Mouse (Mus musculus) lung, embryonic 15.5 days (tissue): Measurements from ENCODE around the gene Nfam1. TPM values are rescaled to one million over a fixed set of nuclear protein-coding genes. Genes with fewer than 3 reads are reported as not detected.

Source experiments
- ATAC-seq: fragments of 200-750 bp; cut with Nextera tagmentation; 2 replicates; pipeline ENCODE4 v1.8.0; 2017; ENCODE audit warnings: moderate number of reproducible peaks, borderline replicate concordance; ENCODE audit not compliant: low FRiP score, low TSS enrichment; ENCODE audit errors: extremely low read depth
- H3K27ac ChIP-seq: fragments of 300-500 bp; sonication (generic); 2 replicates; pipeline ENCODE4 v1.5.1; 2015; ENCODE audit warnings: moderate library complexity, mild to moderate bottlenecking, inconsistent platforms
- H3K27me3 ChIP-seq: fragments of 300-500 bp; sonication (generic); 2 replicates; pipeline ENCODE4 v1.6.1; 2015; ENCODE audit warnings: inconsistent platforms
- H3K36me3 ChIP-seq: fragments of 300-500 bp; sonication (generic); 2 replicates; pipeline ENCODE4 v1.6.1; 2015; ENCODE audit warnings: inconsistent platforms
- H3K4me1 ChIP-seq: fragments of 300-500 bp; sonication (generic); 2 replicates; pipeline ENCODE4 v1.6.1; 2015; ENCODE audit warnings: inconsistent platforms
- H3K4me2 ChIP-seq: fragments of 300-500 bp; sonication (generic); 2 replicates; pipeline ENCODE4 v1.6.1; 2015; ENCODE audit warnings: inconsistent platforms, mild to moderate bottlenecking, moderate library complexity
- H3K4me3 ChIP-seq: fragments of 300-500 bp; sonication (generic); 2 replicates; pipeline ENCODE4 v1.5.1; 2015; ENCODE audit warnings: mild to moderate bottlenecking, inconsistent platforms
- H3K9ac ChIP-seq: fragments of 300-500 bp; sonication (generic); 2 replicates; pipeline ENCODE4 v1.6.1; 2015; ENCODE audit warnings: inconsistent platforms
- H3K9me3 ChIP-seq: fragments of 300-500 bp; sonication (generic); 2 replicates; pipeline ENCODE4 v1.6.1; 2016; ENCODE audit warnings: inconsistent platforms
- WGBS: fragments of 180-500 bp; shearing (Covaris S2); methylation state at CpG from one replicate; pipeline ENCODE4 v1.1.7; 2015; 5-methylcytosine and 5-hydroxymethylcytosine counted together
- polyA plus RNA-seq: library from polyadenylated mRNA; unstranded; fragments of >200 nt; fragmentation: Nextera tagmentation; extraction: Ambion mirVana; gene quantifications from 2 replicates; pipeline ENCODE4 v1.2.1, GENCODE M21; 2015

The Nfam1 gene
- polyA plus RNA-seq, 1 experiment from 2014 or later: 3.5 TPM

DNA sequence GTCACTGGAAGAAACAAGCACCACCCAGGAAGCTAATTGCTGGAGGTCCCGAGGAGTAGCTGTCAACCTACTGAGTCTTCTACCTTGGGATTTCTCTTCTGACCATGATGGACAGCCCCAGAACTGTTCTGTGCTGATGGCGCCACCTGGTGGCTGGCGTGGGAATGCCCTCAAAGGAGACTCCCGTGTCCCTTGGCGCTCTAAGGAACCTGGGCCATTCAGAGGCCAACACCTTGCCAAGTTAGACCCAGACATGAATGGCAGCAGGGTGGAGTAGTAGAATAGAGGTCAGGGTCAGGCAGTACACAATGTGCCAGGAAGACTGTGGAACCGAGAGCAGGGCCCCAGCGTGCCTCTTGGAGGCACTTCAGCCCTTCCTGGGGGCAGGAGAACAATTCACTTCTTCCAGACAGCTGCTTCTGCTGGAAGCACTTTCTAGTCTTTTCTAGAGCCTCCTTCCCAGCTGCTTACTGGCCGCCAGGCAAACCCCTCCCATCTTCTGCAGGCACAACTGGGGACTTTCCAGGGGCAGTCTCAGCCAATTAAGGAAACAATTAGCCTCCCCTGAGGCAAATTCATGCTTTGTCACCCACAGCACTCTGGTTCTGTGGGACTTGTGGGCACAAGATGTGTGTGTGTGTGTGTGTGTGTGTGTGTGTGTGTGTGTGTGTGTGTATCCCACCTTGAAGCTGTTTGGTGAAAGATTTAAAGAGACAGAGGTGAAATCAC is 4.8 kb upstream of the Nfam1 start:
- Histone ChIP-seq H3K27me3 (0 out of 2 replicates have a peak, but pooled peaks cover 21% of the 10 kb centered on the region), H3K4me3 (no peak overlapping the region), H3K4me2 (no peak overlapping the region), H3K9ac (no peak overlapping the region), H3K4me1 (peaks cover 60% of the 10 kb centered on the region), H3K36me3 (no peaks in the 10 kb centered on the region), H3K9me3 (no peaks in the 10 kb centered on the region), H3K27ac (peak overlapping the region; percentile 8; the same call in 1 of the 2 replicates)
- 1% methylated on average over 8 of the region's 8 CpGs for WGBS
- ATAC-seq: peak; percentile 39

- Histone ChIP-seq H3K27me3 (0 out of 2 replicates have a peak, but pooled peaks cover 21% of the 10 kb centered on the region), H3K27ac (no peak overlapping the region), H3K9ac (no peak overlapping the region), H3K36me3 (no peaks in the 10 kb centered on the region), H3K4me3 (no peak overlapping the region), H3K9me3 (no peaks in the 10 kb centered on the region), H3K4me2 (no peak overlapping the region), H3K4me1 (peaks cover 59% of the 10 kb centered on the region)
- no peak for ATAC-seq
- 50% methylated on average over 14 of the region's 14 CpGs for WGBS
Measured at GRCm38 (mm10) chr15:83036900-83037519, 3.9 kb upstream of the Nfam1 start.

- no peak overlapping the region for H3K9ac ChIP-seq
- no peak overlapping the region for H3K4me2 ChIP-seq
- no peaks in the 10 kb centered on the region for H3K36me3 ChIP-seq
- no peak overlapping the region for H3K4me3 ChIP-seq
- no peak for ATAC-seq
- H3K27ac ChIP-seq: no peak overlapping the region
- WGBS: 54% methylated on average over 7 of the region's 7 CpGs
- H3K27me3 ChIP-seq: 0 out of 2 replicates have a peak, but pooled peaks cover 21% of the 10 kb centered on the region
- peaks cover 54% of the 10 kb centered on the region for H3K4me1 ChIP-seq
- H3K9me3 ChIP-seq: no peaks in the 10 kb centered on the region
Measured at GRCm38 (mm10) chr15:83036089-83036488, 3.0 kb upstream of the Nfam1 start.

- Histone ChIP-seq H3K4me3 (no peak overlapping the region), H3K9ac (no peak overlapping the region), H3K4me1 (peaks cover 52% of the 10 kb centered on the region), H3K27ac (no peak overlapping the region), H3K27me3 (0 out of 2 replicates have a peak, but pooled peaks cover 21% of the 10 kb centered on the region), H3K4me2 (peak overlapping the region; percentile 6; the same call in 1 of the 2 replicates), H3K9me3 (no peaks in the 10 kb centered on the region), H3K36me3 (no peaks in the 10 kb centered on the region)
- WGBS: 9% methylated on average over 17 of the region's 17 CpGs
- ATAC-seq: no peak
Measured at GRCm38 (mm10) chr15:83034275-83034977, 1.3 kb upstream of the Nfam1 start.

DNA sequence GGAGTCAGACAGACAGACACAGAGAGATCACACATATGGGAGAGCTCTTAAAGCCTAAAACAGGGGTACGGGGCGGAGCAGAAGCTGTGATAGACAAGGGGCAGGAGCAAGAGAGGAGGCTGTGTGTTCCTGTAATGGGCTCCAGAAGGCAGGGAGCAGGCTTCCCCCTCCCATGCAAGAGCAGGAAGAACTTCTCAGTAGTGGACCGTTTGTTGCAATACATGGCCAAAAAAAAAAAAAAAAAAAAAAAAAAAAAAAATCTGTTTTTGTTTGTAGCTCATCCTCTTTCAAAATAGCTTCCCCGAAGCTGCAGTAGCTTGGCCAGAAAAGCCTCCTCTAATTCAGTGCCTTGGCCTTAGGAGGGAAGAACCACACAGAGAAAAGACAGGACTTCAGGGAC is 2.2 kb downstream of the Nfam1 start:
- H3K36me3 ChIP-seq: no peaks in the 10 kb centered on the region
- no peak overlapping the region for H3K4me3 ChIP-seq
- peak overlapping the region; percentile 52; the same call in 1 of the 2 replicates for H3K27ac ChIP-seq
- no peak overlapping the region for H3K9ac ChIP-seq
- peaks cover 40% of the 10 kb centered on the region for H3K4me1 ChIP-seq
- no peak overlapping the region for H3K4me2 ChIP-seq
- no peaks in the 10 kb centered on the region for H3K9me3 ChIP-seq
- 54% methylated on average over 4 of the region's 4 CpGs for WGBS
- no peak for ATAC-seq
- 0 out of 2 replicates have a peak, but pooled peaks cover 20% of the 10 kb centered on the region for H3K27me3 ChIP-seq

DNA sequence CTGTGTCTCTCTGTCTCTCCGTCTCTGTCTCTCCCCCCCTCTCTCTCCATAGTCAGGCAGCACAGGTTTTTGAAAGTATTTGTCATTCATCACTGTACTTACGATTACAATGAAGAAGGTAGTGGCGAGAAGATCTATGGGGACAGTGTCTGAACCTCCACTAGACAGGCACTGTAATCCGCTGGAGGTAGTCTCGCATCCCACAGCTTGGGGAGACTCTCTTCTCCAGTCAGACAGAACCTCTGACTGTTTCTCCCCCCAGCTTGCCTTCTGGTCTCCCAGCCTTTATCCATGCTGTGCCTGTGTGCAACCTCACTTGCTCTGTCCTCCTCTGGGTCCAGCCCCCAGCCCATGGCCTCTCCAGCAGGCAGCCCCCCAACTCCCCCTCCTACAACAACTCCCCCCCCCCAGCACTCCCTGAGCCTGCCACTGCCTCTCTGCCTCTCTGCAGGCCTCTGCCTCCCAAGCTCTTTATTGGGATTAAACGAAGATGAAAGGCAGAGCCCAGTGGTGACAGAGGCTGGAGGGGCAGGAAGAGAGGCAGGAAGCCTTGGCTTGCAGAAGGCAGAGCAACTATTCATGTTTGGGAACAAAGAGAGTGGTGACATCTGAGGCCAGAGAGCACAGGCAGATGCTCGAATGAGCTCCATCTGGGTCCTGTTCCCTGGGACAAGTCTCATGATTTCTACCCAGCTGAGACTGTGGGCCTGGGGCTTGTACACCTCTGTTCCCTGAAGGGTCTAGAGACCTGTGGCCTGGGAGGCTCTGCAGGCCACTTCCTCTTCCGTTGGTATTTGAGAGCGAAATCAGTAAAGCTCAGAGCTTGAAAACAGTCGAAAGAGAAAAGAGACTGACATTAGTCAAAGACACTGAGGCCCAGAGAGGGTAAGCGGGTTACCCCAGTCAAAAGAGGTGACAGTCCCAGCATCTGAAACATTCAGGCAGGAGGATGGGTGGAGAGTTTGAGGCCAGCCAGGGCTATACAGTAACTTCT is 3.1 kb downstream of the Nfam1 start:
- 0 out of 2 replicates have a peak, but pooled peaks cover 12% of the 10 kb centered on the region for H3K27me3 ChIP-seq
- no peak overlapping the region for H3K9ac ChIP-seq
- no peak overlapping the region for H3K4me2 ChIP-seq
- WGBS: 52% methylated on average over 11 of the region's 11 CpGs
- peaks cover 43% of the 10 kb centered on the region for H3K4me1 ChIP-seq
- peak; percentile 23; the same call in 1 of the 2 replicates for ATAC-seq
- peak overlapping the region; percentile 52 for H3K27ac ChIP-seq
- H3K36me3 ChIP-seq: no peaks in the 10 kb centered on the region
- no peak overlapping the region for H3K4me3 ChIP-seq
- H3K9me3 ChIP-seq: no peaks in the 10 kb centered on the region

DNA sequence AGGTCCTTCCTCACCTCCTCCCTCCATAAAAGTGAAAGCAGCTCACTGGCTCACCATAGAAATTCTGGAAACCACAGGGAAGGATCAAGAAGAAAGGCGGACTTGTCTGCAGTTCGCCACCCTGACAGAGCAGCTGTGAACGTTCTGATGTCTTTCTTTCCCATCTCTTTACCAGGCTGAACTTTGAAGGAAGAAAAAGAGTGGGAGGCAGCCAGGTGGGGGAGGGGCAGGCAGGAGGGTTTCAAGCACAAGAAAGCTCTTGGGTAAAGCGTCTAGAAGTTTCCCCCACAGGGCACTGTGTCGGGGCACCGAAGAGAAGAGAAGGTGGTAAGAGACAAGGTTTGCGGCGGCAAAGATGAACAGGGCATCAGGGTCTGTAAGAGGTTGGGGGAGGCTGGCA is 7.0 kb downstream of the Nfam1 start:
- ATAC-seq: no peak

GRCm38 (mm10) chr15:83025041-83025760 is 7.9 kb downstream of the Nfam1 start:
- no peaks in the 10 kb centered on the region; the same call in 1 of the 2 replicates for H3K27me3 ChIP-seq
- H3K9me3 ChIP-seq: no peaks in the 10 kb centered on the region
- 11% methylated on average over 25 of the region's 25 CpGs for WGBS
- no peak overlapping the region for H3K4me3 ChIP-seq
- H3K4me2 ChIP-seq: peak overlapping the region; percentile 12
- H3K36me3 ChIP-seq: no peaks in the 10 kb centered on the region
- peaks cover 23% of the 10 kb centered on the region for H3K4me1 ChIP-seq
- H3K27ac ChIP-seq: no peak overlapping the region
- peak; percentile 70; the same call in 1 of the 2 replicates for ATAC-seq
- H3K9ac ChIP-seq: 0 out of 2 replicates have a peak overlapping the region, but pooled peaks have one; percentile 8

More for the DNA sequence above, 7.0 kb downstream of the Nfam1 start:
- Histone ChIP-seq H3K4me1 (peaks cover 29% of the 10 kb centered on the region), H3K36me3 (no peaks in the 10 kb centered on the region), H3K27ac (no peak overlapping the region), H3K9ac (no peak overlapping the region), H3K4me2 (no peak overlapping the region), H3K9me3 (no peaks in the 10 kb centered on the region), H3K4me3 (no peak overlapping the region), H3K27me3 (no peaks in the 10 kb centered on the region; the same call in 1 of the 2 replicates)
- WGBS: 59% methylated on average over 8 of the region's 8 CpGs

- no peaks in the 10 kb centered on the region for H3K36me3 ChIP-seq
- no peak overlapping the region for H3K27ac ChIP-seq
- ATAC-seq: no peak
- no peak overlapping the region for H3K4me3 ChIP-seq
- no peak overlapping the region for H3K4me2 ChIP-seq
- peaks cover 21% of the 10 kb centered on the region for H3K4me1 ChIP-seq
- no peak overlapping the region for H3K9ac ChIP-seq
- H3K27me3 ChIP-seq: no peaks in the 10 kb centered on the region; the same call in 1 of the 2 replicates
- 50% methylated on average over 8 of the region's 8 CpGs for WGBS
- H3K9me3 ChIP-seq: no peaks in the 10 kb centered on the region
Measured at GRCm38 (mm10) chr15:83022947-83023346, 10.2 kb downstream of the Nfam1 start.

GRCm38 (mm10) chr15:83010990-83011664 is 22.0 kb downstream of the Nfam1 start:
- H3K4me1 ChIP-seq: peaks cover 36% of the 10 kb centered on the region
- no peaks in the 10 kb centered on the region for H3K36me3 ChIP-seq
- no peak overlapping the region for H3K4me2 ChIP-seq
- WGBS: 19% methylated on average over 15 of the region's 15 CpGs
- H3K9ac ChIP-seq: no peak overlapping the region
- ATAC-seq: peak; percentile 41; the same call in 1 of the 2 replicates
- H3K27me3 ChIP-seq: peaks cover 16% of the 10 kb centered on the region; the same call in 1 of the 2 replicates
- no peaks in the 10 kb centered on the region for H3K9me3 ChIP-seq
- no peak overlapping the region for H3K4me3 ChIP-seq
- H3K27ac ChIP-seq: no peak overlapping the region
